27 mouse cellular contexts compared by ENCODE assay signal in the genomic region with DNA sequence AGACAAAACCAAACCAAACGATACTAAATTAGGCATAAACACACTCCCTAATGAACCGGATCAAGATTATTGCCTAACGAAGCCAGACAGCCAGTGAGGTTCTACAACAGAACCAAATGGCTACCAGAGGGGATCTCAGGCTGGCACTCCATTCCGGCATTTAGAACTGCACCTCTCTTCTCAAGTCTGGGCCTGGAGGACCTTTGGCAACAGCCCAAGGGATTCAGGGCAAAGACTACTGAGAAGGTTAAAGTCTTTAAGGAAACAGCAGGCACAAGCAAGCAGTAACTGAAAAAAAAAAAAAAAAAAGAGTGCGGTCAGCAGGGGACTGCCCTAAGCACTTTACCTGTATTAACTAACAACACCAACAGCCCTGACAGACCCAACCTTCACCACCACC. TPM values are rescaled to one million over a fixed set of nuclear protein-coding genes. Genes with fewer than 3 reads are reported as not detected.
A peak's percentile ranks its signal among the peaks of the same experiment; 100 is the strongest.
DNase-seq lines count a peak whose midpoint lies in the region; ATAC-seq and TF ChIP-seq lines count a peak whose summit lies in the region.
"Had no signal": no experiment of that assay in that cellular context is flagged by ENCODE, and none has a peak within 500 bp of the region (broad histone marks: within the 10 kb centered on the region; RNA-seq: fewer than 3 reads in every experiment).

No protein-coding gene starts in this region.

- dilution Hi-C loops in CH12.LX (cut with MboI; ENCODE audit: extremely low pct_ligation_motif_present, extremely low pct_unique_long_range_greater_than_20kb, low sequenced_read_pairs) = no loop called here

- no peak overlapping the region for H3K27ac ChIP-seq in CH12.LX (ENCODE audit: insufficient read depth, low read depth)
- H3K27ac ChIP-seq in bone marrow macrophage, adult 2 months (ENCODE audit: insufficient read depth, low read depth, low read length) = peak overlapping the region; percentile 84
- no peak overlapping the region for H3K27ac ChIP-seq in midbrain, postnatal 0 days (ENCODE audit: low read depth, low read length)
- H3K27ac ChIP-seq: forebrain, embryonic 10.5 days; heart, embryonic 13.5 days; hindbrain, embryonic 12.5 days; stomach, embryonic 15.5 days had no signal

- H3K4me1 ChIP-seq in CH12.LX (ENCODE audit: control insufficient read depth in 1 of 2, insufficient read depth in 2 of 2) = peaks cover 8 to 29% of the 10 kb centered on the region in 2 experiments
- peaks cover 22% of the 10 kb centered on the region for H3K4me1 ChIP-seq in bone marrow macrophage, adult 2 months (ENCODE audit: control insufficient read depth, insufficient read depth, low read length)
- no peaks in the 10 kb centered on the region for H3K4me1 ChIP-seq in midbrain, postnatal 0 days (ENCODE audit: insufficient read depth, low read length)

- no peaks in the 10 kb centered on the region for H3K9me3 ChIP-seq in CH12.LX (replicated peaks; ENCODE audit: low read length)
- no peaks in the 10 kb centered on the region for H3K9me3 ChIP-seq in midbrain, postnatal 0 days (ENCODE audit: low read length)
- H3K9me3 ChIP-seq: forebrain, embryonic 10.5 days; heart, embryonic 13.5 days; hindbrain, embryonic 12.5 days; stomach, embryonic 15.5 days had no signal

- H3K4me3 ChIP-seq in CH12.LX (replicated peaks in 1 of 3; ENCODE audit: low read depth in 2 of 3, low read length in 2 of 3, poor library complexity in 1 of 3) = no peak overlapping the region
- H3K4me3 ChIP-seq in bone marrow macrophage, adult 2 months (ENCODE audit: insufficient read depth, low read length) = no peak overlapping the region
- H3K4me3 ChIP-seq in midbrain, postnatal 0 days (ENCODE audit: low read depth, low read length) = no peak overlapping the region
- H3K4me3 ChIP-seq: forebrain, embryonic 10.5 days; heart, embryonic 13.5 days; hindbrain, embryonic 12.5 days; stomach, embryonic 15.5 days had no signal

- WGBS in midbrain, postnatal 0 days = 84% methylated on average over 5 of the region's 5 CpGs

- H3K9ac ChIP-seq in CH12.LX (ENCODE audit: insufficient read depth, low read depth) = no peak overlapping the region
- no peak overlapping the region for H3K9ac ChIP-seq in midbrain, postnatal 0 days (replicated peaks; ENCODE audit: low read length, poor library complexity, severe bottlenecking)
- H3K9ac ChIP-seq: heart, embryonic 13.5 days; hindbrain, embryonic 12.5 days; liver, postnatal 0 days; stomach, embryonic 15.5 days had no signal

- no peak for TF ChIP-seq EP300 in CH12.LX (IDR thresholded peaks at IDR 0.05; ENCODE audit: low read length)

- TF ChIP-seq RAD21 in CH12.LX (IDR thresholded peaks at IDR 0.05; ENCODE audit: low read depth, low read length) = no peak

- TF ChIP-seq POLR2A in CH12.LX (IDR thresholded peaks at IDR 0.05; ENCODE audit: low read depth, low read length) = no peak
- TF ChIP-seq POLR2A in bone marrow macrophage, adult 2 months (IDR thresholded peaks at IDR 0.05; ENCODE audit: borderline replicate concordance, low read depth, low read length) = no peak

- peak overlapping the region; percentile 18; the same call in 1 of the 2 replicates for H3K4me2 ChIP-seq in CH12.LX (ENCODE audit: insufficient read depth, low read depth, poor library complexity, severe bottlenecking)
- H3K4me2 ChIP-seq in midbrain, postnatal 0 days (ENCODE audit: low read depth, low read length, poor library complexity, severe bottlenecking) = no peak overlapping the region
- H3K4me2 ChIP-seq: heart, embryonic 13.5 days; hindbrain, embryonic 12.5 days; midbrain, embryonic 11.5 days; stomach, embryonic 15.5 days had no signal

- H3K27me3 ChIP-seq in CH12.LX (replicated peaks) = peaks cover 3% of the 10 kb centered on the region
- no peaks in the 10 kb centered on the region for H3K27me3 ChIP-seq in midbrain, postnatal 0 days (ENCODE audit: insufficient read depth, low read length)

- no peaks in the 10 kb centered on the region for H3K79me2 ChIP-seq in CH12.LX (replicated peaks; ENCODE audit: control insufficient read depth, extremely low read depth, insufficient read depth, poor library complexity, severe bottlenecking)

- no peak for DNase-seq in CH12.LX (ENCODE audit: extremely low read depth)
- peak; percentile 86 for DNase-seq in kidney, postnatal 14 days
- DNase-seq in retina, embryonic 14.5 days (ENCODE audit: low spot score) = peak; percentile 55
- DNase-seq in ovary, postnatal 10 days (ENCODE audit: low spot score) = no peak
- no peak for DNase-seq in midbrain, postnatal 0 days (ENCODE audit: low spot score)
- DNase-seq in urinary bladder, postnatal 25 days (ENCODE audit: low spot score) = no peak
- DNase-seq: adrenal gland, postnatal 14 days; cerebellum, adult 11 months; cerebellum, postnatal 14 days; gastrocnemius, postnatal 14 days; heart, adult 18-20 months; heart, postnatal 14 days; liver, postnatal 0 days; thymus, postnatal 25 days had no signal

- in situ Hi-C loops in CH12.LX (cut with MboI; ENCODE audit: low pct_ligation_motif_present, low pct_unique_long_range_greater_than_20kb, low sequenced_read_pairs) = loop anchor here (5.0 kb wide), 3 partner anchors 150 to 290 kb away; no protein-coding TSS in a partner anchor

- ATAC-seq in midbrain, postnatal 0 days (ENCODE audit: low FRiP score) = no peak
- ATAC-seq: forebrain, embryonic 16.5 days; liver, postnatal 0 days; lung, postnatal 0 days had no signal

- TF ChIP-seq CTCF in CH12.LX (conservative IDR thresholded peaks at IDR 0.05 in 1 of 2, IDR thresholded peaks at IDR 0.05 in 1 of 2; ENCODE audit: low read depth in 2 of 2, low read length in 2 of 2) = no peak
- TF ChIP-seq CTCF in bone marrow macrophage, adult 2 months (IDR thresholded peaks at IDR 0.05; ENCODE audit: low read depth, low read length) = no peak
- TF ChIP-seq CTCF in midbrain, postnatal 0 days (IDR thresholded peaks at IDR 0.05) = no peak

- no peaks in the 10 kb centered on the region for H3K36me3 ChIP-seq in CH12.LX (replicated peaks in 1 of 2; ENCODE audit: control insufficient read depth in 1 of 2, insufficient read depth in 1 of 2, low read length in 1 of 2)
- no peaks in the 10 kb centered on the region for H3K36me3 ChIP-seq in midbrain, postnatal 0 days (ENCODE audit: insufficient read depth, low read length)
- H3K36me3 ChIP-seq: forebrain, embryonic 10.5 days; heart, embryonic 13.5 days; hindbrain, embryonic 12.5 days; stomach, embryonic 15.5 days had no signal

TF ChIP-seq in CH12.LX, 34 proteins besides CTCF, POLR2A, EP300 and RAD21:
- TF ChIP-seq TCF12 (IDR thresholded peaks at IDR 0.05; ENCODE audit: low read depth, low read length) = no peak
- TF ChIP-seq SMC3 (IDR thresholded peaks at IDR 0.05; ENCODE audit: low read depth, low read length) = no peak
- TF ChIP-seq USF2 (conservative IDR thresholded peaks at IDR 0.05; ENCODE audit: low read depth, low read length) = no peak
- TF ChIP-seq JUN (IDR thresholded peaks at IDR 0.05; ENCODE audit: insufficient read depth, low read depth, low read length) = no peak
- TF ChIP-seq JUND (conservative IDR thresholded peaks at IDR 0.05; ENCODE audit: low read depth, low read length) = no peak
- TF ChIP-seq ZMIZ1 (IDR thresholded peaks at IDR 0.05; ENCODE audit: low read depth, low read length) = no peak
- TF ChIP-seq PAX5 (IDR thresholded peaks at IDR 0.05; ENCODE audit: low read length) = no peak
- no peak for TF ChIP-seq MAZ (IDR thresholded peaks at IDR 0.05; ENCODE audit: low read depth, low read length)
- no peak for TF ChIP-seq ZC3H11A (IDR thresholded peaks at IDR 0.05; ENCODE audit: low read depth, low read length)

RNA-seq across cellular contexts. Expression of a gene that starts 6.7 kb away (rescaled TPM):
- total RNA-seq in CH12.LX (2012; rRNA removed) (30.3 and 39.0 TPM in 2 replicates), CH12.LX (2014; rRNA removed) (28.5 and 31.4 TPM in 2 replicates)
- 44.0 and 51.3 TPM in 2 replicates for polyA plus RNA-seq in CH12.LX (2012; ENCODE audit: insufficient read length, low read depth)
- 41.7 and 45.7 TPM in 2 replicates for polyA plus RNA-seq in bone marrow macrophage, adult 2 months (2012; ENCODE audit: insufficient read depth, insufficient read length, missing spikeins)
- total RNA-seq in midbrain, postnatal 0 days (2014; rRNA removed) = 80.9 and 86.0 TPM in 2 replicates
- 53.0 and 55.0 TPM in 2 replicates for polyA plus RNA-seq in midbrain, postnatal 0 days (2015; fragmentation: Nextera tagmentation; extraction: Ambion mirVana)

RNA-seq across cellular contexts. Expression of a gene that starts 33.2 kb away (rescaled TPM):
- 3.5 TPM in 2 replicates for total RNA-seq in CH12.LX (2012; rRNA removed)
- 2.3 and 2.4 TPM in 2 replicates for total RNA-seq in CH12.LX (2014; rRNA removed)
- 2.0 and 2.3 TPM in 2 replicates for polyA plus RNA-seq in CH12.LX (2012; ENCODE audit: insufficient read length, low read depth)
- 2.2 and 2.8 TPM in 2 replicates for polyA plus RNA-seq in bone marrow macrophage, adult 2 months (2012; ENCODE audit: insufficient read depth, insufficient read length, missing spikeins)
- total RNA-seq in midbrain, postnatal 0 days (2014; rRNA removed) = 61.5 and 66.3 TPM in 2 replicates
- 35.8 and 37.0 TPM in 2 replicates for polyA plus RNA-seq in midbrain, postnatal 0 days (2015; fragmentation: Nextera tagmentation; extraction: Ambion mirVana)

RNA-seq across cellular contexts. Expression of a gene that starts 37.2 kb away (rescaled TPM):
- total RNA-seq in CH12.LX (2012; rRNA removed) (8.9 and 13.2 TPM in 2 replicates), CH12.LX (2014; rRNA removed) (11.7 and 13.0 TPM in 2 replicates)
- 18.6 and 19.1 TPM in 2 replicates for polyA plus RNA-seq in CH12.LX (2012; ENCODE audit: insufficient read length, low read depth)
- 64.3 and 68.0 TPM in 2 replicates for polyA plus RNA-seq in bone marrow macrophage, adult 2 months (2012; ENCODE audit: insufficient read depth, insufficient read length, missing spikeins)
- 29.5 and 34.4 TPM in 2 replicates for total RNA-seq in midbrain, postnatal 0 days (2014; rRNA removed)
- polyA plus RNA-seq in midbrain, postnatal 0 days (2015; fragmentation: Nextera tagmentation; extraction: Ambion mirVana) = 17.0 and 23.6 TPM in 2 replicates

RNA-seq across cellular contexts. Expression of a gene that starts 40.1 kb away (rescaled TPM):
- total RNA-seq in CH12.LX (2012; rRNA removed) = not detected in 2 replicates
- not detected in 2 replicates for total RNA-seq in CH12.LX (2014; rRNA removed)
- polyA plus RNA-seq in CH12.LX (2012; ENCODE audit: insufficient read length, low read depth) = not detected in 2 replicates
- polyA plus RNA-seq in bone marrow macrophage, adult 2 months (2012; ENCODE audit: insufficient read depth, insufficient read length, missing spikeins) = not detected in 2 replicates
- not detected in 2 replicates for total RNA-seq in midbrain, postnatal 0 days (2014; rRNA removed)
- 0.15 and 0.17 TPM in 2 replicates for polyA plus RNA-seq in midbrain, postnatal 0 days (2015; fragmentation: Nextera tagmentation; extraction: Ambion mirVana)
- total RNA-seq: gastrocnemius, postnatal 14 days; heart, adult 18-20 months; heart, postnatal 14 days; layer of hippocampus, adult 18-20 months; layer of hippocampus, postnatal 25 days; liver, adult 2 months; neutrophil, adult 5-6 weeks had no signal
- polyA plus RNA-seq: hindbrain, embryonic 12.5 days; limb, embryonic 11.5 days; liver, adult 2 months; midbrain, embryonic 11.5 days had no signal

Comparison
In these comparisons a context has a peak if more than half of its experiments do, and no peak if none do; other contexts are left out.
1. DNase-seq: peak in kidney, postnatal 14 days (single experiment) and retina, embryonic 14.5 days (single experiment); none in CH12.LX (single experiment), ovary, postnatal 10 days (single experiment), midbrain, postnatal 0 days (single experiment) and urinary bladder, postnatal 25 days (single experiment).